Mouse (Mus musculus) bone marrow, adult 2 months (tissue): ENCODE data around the gene Castor1. TPM values are rescaled to one million over a fixed set of nuclear protein-coding genes. Genes with fewer than 3 reads are reported as not detected.
A peak's percentile ranks its signal among the peaks of the same experiment; 100 is the strongest.
"Not testable (repeated sequence)": the region's sequence is repeated elsewhere in the genome, so short reads cannot be mapped to it uniquely, and the experiment has no call there.

ENCODE experiments used
- H3K27ac ChIP-seq: fragments of 200-500 bp; 2 replicates; pipeline ENCODE4 v1.5.1; 2012; ENCODE audit warnings: low read depth, mild to moderate bottlenecking, control low read depth, inconsistent platforms, low read length; ENCODE audit not compliant: control insufficient read depth, poor library complexity, insufficient read depth
- H3K4me1 ChIP-seq: fragments of 200-500 bp; 2 replicates; pipeline ENCODE4 v1.6.1; 2011; ENCODE audit warnings: low read length; ENCODE audit not compliant: control insufficient read depth, insufficient read depth
- H3K4me3 ChIP-seq: fragments of 200-500 bp; replicated peaks from 2 replicates; pipeline ENCODE3; 2011; ENCODE audit warnings: mild to moderate bottlenecking, low read depth, low read length, control low read depth; ENCODE audit not compliant: control insufficient read depth
- CTCF ChIP-seq: fragments of 200-500 bp; IDR thresholded peaks from 2 replicates; pipeline ENCODE4 v1.5.1; 2011; ENCODE audit warnings: low read length, control low read depth; ENCODE audit not compliant: control insufficient read depth, insufficient read depth
- POLR2A ChIP-seq: fragments of 200-500 bp; IDR thresholded peaks from 2 replicates; pipeline ENCODE4 v1.6.1; 2011; ENCODE audit warnings: low read depth, mild to moderate bottlenecking, control low read depth, low read length, borderline replicate concordance; ENCODE audit not compliant: control insufficient read depth
- WGBS: fragments of 180-500 bp; shearing (Covaris S2); methylation state at CpG from one replicate; pipeline ENCODE4 v1.1.7; 2018; 5-methylcytosine and 5-hydroxymethylcytosine counted together
- polyA plus RNA-seq: library from polyadenylated mRNA; stranded (reverse); fragments of >200 nt; gene quantifications from 2 replicates; pipeline ENCODE4 v1.2.4, GENCODE M21; 2011; ENCODE audit warnings: low replicate concordance; ENCODE audit not compliant: missing spikeins, insufficient read depth, insufficient read length

Castor1 gene
- 2.6 TPM in 1 of 2 replicates, not detected in the other for polyA plus RNA-seq

GRCm38 (mm10) chr11:4217914-4218629 lies at the start of gene Castor1:
Gene Castor1, plus strand, starts transcription at chr11:4218225.
- 2% methylated on average over 56 of the region's 56 CpGs for WGBS
- TF ChIP-seq POLR2A (no peak), CTCF (no peak)
- peaks cover 3% of the 10 kb centered on the region for H3K4me1 ChIP-seq
- H3K4me3 ChIP-seq, result peak within 1 kb of the TSS; percentile 59
- H3K27ac ChIP-seq, result peak within 1 kb of the TSS; percentile 21; the same call in 1 of the 2 replicates

GRCm38 (mm10) chr11:4174586-4174985 lies 43.4 kb upstream of the Castor1 start:
- TF ChIP-seq CTCF (no peak), POLR2A (no peak)
- H3K4me1 ChIP-seq, result no peaks in the 10 kb centered on the region
- WGBS, result 95% methylated on average over 5 of the region's 5 CpGs
- no peak overlapping the region for H3K4me3 ChIP-seq
- H3K27ac ChIP-seq, result no peak overlapping the region

GRCm38 (mm10) chr11:4177716-4178115 lies 40.3 kb upstream of the Castor1 start:
- 81% methylated on average over 4 of the region's 4 CpGs for WGBS
- Histone ChIP-seq H3K4me1 (no peaks in the 10 kb centered on the region), H3K4me3 (no peak overlapping the region), H3K27ac (no peak overlapping the region)
- no peak for TF ChIP-seq POLR2A
- no peak for TF ChIP-seq CTCF

- Histone ChIP-seq H3K4me1 (no peaks in the 10 kb centered on the region), H3K4me3 (no peak overlapping the region), H3K27ac (no peak overlapping the region)
- TF ChIP-seq CTCF (no peak), POLR2A (no peak)
- 71% methylated on average over 1 of the region's 1 CpGs for WGBS
These were observed 36.0 kb upstream of the Castor1 start for GRCm38 (mm10) chr11:4182061-4182460.

- no peak overlapping the region for H3K4me3 ChIP-seq
These were observed 34.5 kb upstream of the Castor1 start for GRCm38 (mm10) chr11:4183511-4183910.

GRCm38 (mm10) chr11:4184251-4184952 lies 33.6 kb upstream of the Castor1 start:
- TF ChIP-seq POLR2A (no peak), CTCF (no peak)
- Histone ChIP-seq H3K27ac (no peak overlapping the region), H3K4me3 (no peak overlapping the region), H3K4me1 (no peaks in the 10 kb centered on the region; the same call in 1 of the 2 replicates)
- 67% methylated on average over 4 of the region's 4 CpGs for WGBS

More at GRCm38 (mm10) chr11:4183511-4183910, 34.5 kb upstream of the Castor1 start:
- Histone ChIP-seq H3K27ac (no peak overlapping the region), H3K4me1 (no peaks in the 10 kb centered on the region; the same call in 1 of the 2 replicates)
- TF ChIP-seq POLR2A (no peak), CTCF (no peak)

- 78% methylated on average over 6 of the region's 6 CpGs for WGBS
- H3K27ac ChIP-seq, H3K4me3 ChIP-seq, H3K4me1 ChIP-seq: not testable (repeated sequence)
These were observed 32.5 kb upstream of the Castor1 start for GRCm38 (mm10) chr11:4185480-4185879.

- TF ChIP-seq POLR2A (peak; percentile 66; the same call in 1 of the 2 replicates), CTCF (no peak)
- Histone ChIP-seq H3K4me3 (peak within 1 kb of the TSS; percentile 76), H3K27ac (peak within 1 kb of the TSS; percentile 32; the same call in 1 of the 2 replicates), H3K4me1 (no peaks in the 10 kb centered on the region; the same call in 1 of the 2 replicates)
- WGBS, result under 1% methylated on average over 71 of the region's 71 CpGs
These were observed 31.3 kb upstream of the Castor1 start, which contains the start of gene Tbc1d10a for GRCm38 (mm10) chr11:4186486-4187317. Gene Tbc1d10a, plus strand, starts transcription at chr11:4186789.
